ENCODE assay signal across 24 mouse cellular contexts in genomic region chr8:87264999-87265398, GRCm38 (mm10).
"Had no signal": no experiment of that assay in that cellular context is flagged by ENCODE, and none has a peak within 500 bp of the region (broad histone marks: within the 10 kb centered on the region; RNA-seq: fewer than 3 reads in every experiment).

No protein-coding gene starts in this region.

- H3K9me3 ChIP-seq: heart, embryonic 10.5 days; heart, embryonic 12.5 days; intestine, embryonic 15.5 days; limb, embryonic 13.5 days; limb, embryonic 15.5 days; liver, embryonic 12.5 days had no signal

- DNase-seq: gastrocnemius, adult 2 months; gastrocnemius, postnatal 10 days; gastrocnemius, postnatal 25 days; heart, adult 18-20 months; heart, postnatal 10 days; heart, postnatal 4 days; kidney, adult 18-20 months; kidney, adult 8-10 months; kidney, postnatal 10 days; kidney, postnatal 25 days; kidney, postnatal 4 days; layer of hippocampus, postnatal 36 days; left cerebral cortex, postnatal 4 days had no signal

- H3K4me1 ChIP-seq: heart, embryonic 10.5 days; heart, embryonic 12.5 days; intestine, embryonic 15.5 days; limb, embryonic 13.5 days; limb, embryonic 15.5 days; liver, embryonic 12.5 days had no signal

- H3K27ac ChIP-seq: gastrocnemius, adult 2 months; heart, embryonic 10.5 days; hindbrain, embryonic 14.5 days; intestine, embryonic 15.5 days; layer of hippocampus, adult 2 months; limb, embryonic 13.5 days; limb, embryonic 15.5 days; liver, embryonic 12.5 days had no signal

- H3K27me3 ChIP-seq: heart, embryonic 12.5 days; intestine, embryonic 15.5 days; limb, embryonic 13.5 days; limb, embryonic 15.5 days; liver, embryonic 12.5 days had no signal

- ATAC-seq: hindbrain, embryonic 16.5 days; inflammation-experienced regulatory T-cells, adult 6 months; intestine, embryonic 15.5 days; intestine, postnatal 0 days; liver, embryonic 12.5 days had no signal

- H3K36me3 ChIP-seq: heart, embryonic 10.5 days; heart, embryonic 12.5 days; intestine, embryonic 15.5 days; limb, embryonic 13.5 days; limb, embryonic 15.5 days; liver, embryonic 12.5 days had no signal

- H3K4me2 ChIP-seq: heart, embryonic 12.5 days; hindbrain, embryonic 14.5 days; intestine, embryonic 15.5 days; limb, embryonic 13.5 days; limb, embryonic 15.5 days; liver, embryonic 12.5 days had no signal

- H3K4me3 ChIP-seq: gastrocnemius, adult 2 months; heart, embryonic 10.5 days; heart, embryonic 12.5 days; intestine, embryonic 15.5 days; layer of hippocampus, adult 2 months; limb, embryonic 13.5 days; limb, embryonic 15.5 days; liver, embryonic 12.5 days had no signal

- H3K9ac ChIP-seq: heart, embryonic 12.5 days; hindbrain, embryonic 14.5 days; intestine, embryonic 15.5 days; limb, embryonic 13.5 days; limb, embryonic 15.5 days; liver, embryonic 12.5 days had no signal
